Mouse (Mus musculus): ENCODE data around the gene Zscan25. TPM values are rescaled to one million over a fixed set of nuclear protein-coding genes. Genes with fewer than 3 reads are reported as not detected.

Gene Zscan25
- polyA plus RNA-seq (2014; fragmentation: Illumina TruSeq; extraction: RNeasy Lipid Tissue Mini Kit (QIAGEN cat#74804); ENCODE audit: low read depth, low replicate concordance) = not detected

GRCm38 (mm10) chr5:145280371-145281143 lies at the start of gene Zscan25:
Gene Zscan25 (plus strand): TSS chr5:145280500.

DNA sequence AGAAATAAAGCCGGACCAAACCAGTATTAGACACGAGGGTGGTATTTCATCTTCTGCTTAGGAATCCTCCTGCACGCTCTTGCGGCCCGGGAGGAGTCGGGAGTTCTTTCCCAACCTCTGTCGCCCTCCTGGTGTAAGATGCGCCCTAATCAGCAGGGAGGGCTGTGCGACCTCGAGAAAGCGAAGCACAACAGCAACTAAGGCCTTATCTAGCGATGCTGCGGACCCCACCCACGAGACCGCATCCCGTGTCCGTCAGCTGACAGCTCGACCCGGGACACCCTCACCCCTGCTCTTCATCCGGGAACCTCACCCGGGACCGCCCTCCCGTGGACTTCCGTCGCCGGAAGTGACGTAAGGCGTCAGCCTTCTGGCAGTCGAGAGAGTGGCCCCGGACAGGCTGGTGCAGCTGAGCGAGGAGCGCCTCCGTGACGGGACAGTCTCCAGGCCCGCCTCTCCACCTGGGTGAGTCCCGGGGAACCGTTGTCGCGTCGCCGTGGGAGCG lies 48.9 kb upstream of the Zscan25 start, which contains the start of gene Zfp655:
Gene Zfp655 (plus strand): TSS at position 349 of the 505 bp plus-strand sequence.

Other genes starting within 250 kb of the Zscan25 start
- not detected for gene Gm4871, start 247.7 kb upstream of the Zscan25 start, polyA plus RNA-seq (2014; fragmentation: Illumina TruSeq; extraction: RNeasy Lipid Tissue Mini Kit (QIAGEN cat#74804); ENCODE audit: low read depth, low replicate concordance)
- gene 1700018F24Rik, start 237.5 kb upstream of the Zscan25 start, polyA plus RNA-seq (2014; fragmentation: Illumina TruSeq; extraction: RNeasy Lipid Tissue Mini Kit (QIAGEN cat#74804); ENCODE audit: low read depth, low replicate concordance) = not detected
- 18.7 TPM for gene Arpc1a, start 196.7 kb upstream of the Zscan25 start, polyA plus RNA-seq (2014; fragmentation: Illumina TruSeq; extraction: RNeasy Lipid Tissue Mini Kit (QIAGEN cat#74804); ENCODE audit: low read depth, low replicate concordance)
- gene Kpna7, start 196.5 kb upstream of the Zscan25 start, polyA plus RNA-seq (2014; fragmentation: Illumina TruSeq; extraction: RNeasy Lipid Tissue Mini Kit (QIAGEN cat#74804); ENCODE audit: low read depth, low replicate concordance) = not detected
- gene Arpc1b, start 166.3 kb upstream of the Zscan25 start, polyA plus RNA-seq (2014; fragmentation: Illumina TruSeq; extraction: RNeasy Lipid Tissue Mini Kit (QIAGEN cat#74804); ENCODE audit: low read depth, low replicate concordance) = 11.2 TPM
- gene Pdap1, start 140.3 kb upstream of the Zscan25 start, polyA plus RNA-seq (2014; fragmentation: Illumina TruSeq; extraction: RNeasy Lipid Tissue Mini Kit (QIAGEN cat#74804); ENCODE audit: low read depth, low replicate concordance) = 23.8 TPM
- gene Bud31, start 140.1 kb upstream of the Zscan25 start, polyA plus RNA-seq (2014; fragmentation: Illumina TruSeq; extraction: RNeasy Lipid Tissue Mini Kit (QIAGEN cat#74804); ENCODE audit: low read depth, low replicate concordance) = 230 TPM
- gene Ptcd1, start 113.4 kb upstream of the Zscan25 start, polyA plus RNA-seq (2014; fragmentation: Illumina TruSeq; extraction: RNeasy Lipid Tissue Mini Kit (QIAGEN cat#74804); ENCODE audit: low read depth, low replicate concordance) = 1.3 TPM
- 1.3 TPM for gene Cpsf4, start 113.3 kb upstream of the Zscan25 start, polyA plus RNA-seq (2014; fragmentation: Illumina TruSeq; extraction: RNeasy Lipid Tissue Mini Kit (QIAGEN cat#74804); ENCODE audit: low read depth, low replicate concordance)
- 33.4 TPM for gene Atp5j2, start 88.4 kb upstream of the Zscan25 start, polyA plus RNA-seq (2014; fragmentation: Illumina TruSeq; extraction: RNeasy Lipid Tissue Mini Kit (QIAGEN cat#74804); ENCODE audit: low read depth, low replicate concordance)
- gene Zkscan14, start 78.6 kb upstream of the Zscan25 start, polyA plus RNA-seq (2014; fragmentation: Illumina TruSeq; extraction: RNeasy Lipid Tissue Mini Kit (QIAGEN cat#74804); ENCODE audit: low read depth, low replicate concordance) = 1.8 TPM
- gene Zkscan5, start 75.9 kb upstream of the Zscan25 start, polyA plus RNA-seq (2014; fragmentation: Illumina TruSeq; extraction: RNeasy Lipid Tissue Mini Kit (QIAGEN cat#74804); ENCODE audit: low read depth, low replicate concordance) = 7.6 TPM
- gene Zfp655, start 48.8 kb upstream of the Zscan25 start, polyA plus RNA-seq (2014; fragmentation: Illumina TruSeq; extraction: RNeasy Lipid Tissue Mini Kit (QIAGEN cat#74804); ENCODE audit: low read depth, low replicate concordance) = 77.8 TPM
- gene Cyp3a57, start 64.8 kb downstream of the Zscan25 start, polyA plus RNA-seq (2014; fragmentation: Illumina TruSeq; extraction: RNeasy Lipid Tissue Mini Kit (QIAGEN cat#74804); ENCODE audit: low read depth, low replicate concordance) = not detected
- not detected for gene Cyp3a16, start 189.2 kb downstream of the Zscan25 start, polyA plus RNA-seq (2014; fragmentation: Illumina TruSeq; extraction: RNeasy Lipid Tissue Mini Kit (QIAGEN cat#74804); ENCODE audit: low read depth, low replicate concordance)

Measured in kidney, adult 10 weeks (tissue).